Mouse (Mus musculus) neural tube, embryonic 11.5 days (tissue): ENCODE measurements around the gene Clcn2. TPM values are rescaled to one million over a fixed set of nuclear protein-coding genes. Genes with fewer than 3 reads are reported as not detected.

Experiments
- ATAC-seq: fragments of 200-750 bp; cut with Nextera tagmentation; 2 replicates; pipeline ENCODE4 v1.8.0; 2017; ENCODE audit warnings: moderate number of reproducible peaks, mild to moderate bottlenecking, moderate TSS enrichment, moderate library complexity; ENCODE audit not compliant: insufficient read depth, low FRiP score, low TSS enrichment
- DNase-seq: peaks from one replicate; pipeline ENCODE4 v3.0.0-alpha.2; 2015; ENCODE audit warnings: low spot score
- H3K27ac ChIP-seq: fragments of 300-500 bp; sonication (generic); 2 replicates; pipeline ENCODE4 v1.5.1; 2014; ENCODE audit warnings: low read depth, mild to moderate bottlenecking, low read length
- H3K27me3 ChIP-seq: fragments of 300-500 bp; sonication (generic); 2 replicates; pipeline ENCODE4 v1.6.1; 2014; ENCODE audit warnings: mild to moderate bottlenecking, low read length, mixed read lengths; ENCODE audit not compliant: control insufficient read depth, insufficient read depth
- H3K36me3 ChIP-seq: fragments of 300-500 bp; sonication (generic); 2 replicates; pipeline ENCODE4 v1.6.1; 2014; ENCODE audit warnings: mild to moderate bottlenecking, low read length, moderate library complexity, mixed read lengths; ENCODE audit not compliant: control insufficient read depth, insufficient read depth
- H3K4me1 ChIP-seq: fragments of 300-500 bp; sonication (generic); 2 replicates; pipeline ENCODE4 v1.6.1; 2014; ENCODE audit warnings: low read length, mixed read lengths; ENCODE audit not compliant: control insufficient read depth, insufficient read depth
- H3K4me2 ChIP-seq: fragments of 300-500 bp; sonication (generic); 2 replicates; pipeline ENCODE4 v1.6.1; 2014; ENCODE audit warnings: low read depth, mild to moderate bottlenecking, moderate library complexity
- H3K4me3 ChIP-seq: fragments of 300-500 bp; sonication (generic); 2 replicates; pipeline ENCODE4 v1.5.1; 2014; ENCODE audit warnings: low read depth, low read length
- H3K9ac ChIP-seq: fragments of 300-500 bp; sonication (generic); 2 replicates; pipeline ENCODE4 v1.6.1; 2014; ENCODE audit warnings: mild to moderate bottlenecking, low read length
- H3K9me3 ChIP-seq: fragments of 300-500 bp; sonication (generic); 2 replicates; pipeline ENCODE4 v1.6.1; 2016; ENCODE audit warnings: low read length; ENCODE audit not compliant: control insufficient read depth
- WGBS: fragments of 180-500 bp; shearing (Covaris S2); extraction: QIAGEN DNeasy Blood & Tissue Kit; methylation state at CpG from one replicate; pipeline ENCODE4 v1.1.7; 2014; 5-methylcytosine and 5-hydroxymethylcytosine counted together
- polyA plus RNA-seq: library from polyadenylated mRNA; unstranded; fragments of >200 nt; fragmentation: Nextera tagmentation; extraction: Ambion mirVana; gene quantifications from 2 replicates; pipeline ENCODE4 v1.2.1, GENCODE M21; 2014

Clcn2 gene
- polyA plus RNA-seq, result 22.0 and 26.4 TPM in 2 replicates

DNA sequence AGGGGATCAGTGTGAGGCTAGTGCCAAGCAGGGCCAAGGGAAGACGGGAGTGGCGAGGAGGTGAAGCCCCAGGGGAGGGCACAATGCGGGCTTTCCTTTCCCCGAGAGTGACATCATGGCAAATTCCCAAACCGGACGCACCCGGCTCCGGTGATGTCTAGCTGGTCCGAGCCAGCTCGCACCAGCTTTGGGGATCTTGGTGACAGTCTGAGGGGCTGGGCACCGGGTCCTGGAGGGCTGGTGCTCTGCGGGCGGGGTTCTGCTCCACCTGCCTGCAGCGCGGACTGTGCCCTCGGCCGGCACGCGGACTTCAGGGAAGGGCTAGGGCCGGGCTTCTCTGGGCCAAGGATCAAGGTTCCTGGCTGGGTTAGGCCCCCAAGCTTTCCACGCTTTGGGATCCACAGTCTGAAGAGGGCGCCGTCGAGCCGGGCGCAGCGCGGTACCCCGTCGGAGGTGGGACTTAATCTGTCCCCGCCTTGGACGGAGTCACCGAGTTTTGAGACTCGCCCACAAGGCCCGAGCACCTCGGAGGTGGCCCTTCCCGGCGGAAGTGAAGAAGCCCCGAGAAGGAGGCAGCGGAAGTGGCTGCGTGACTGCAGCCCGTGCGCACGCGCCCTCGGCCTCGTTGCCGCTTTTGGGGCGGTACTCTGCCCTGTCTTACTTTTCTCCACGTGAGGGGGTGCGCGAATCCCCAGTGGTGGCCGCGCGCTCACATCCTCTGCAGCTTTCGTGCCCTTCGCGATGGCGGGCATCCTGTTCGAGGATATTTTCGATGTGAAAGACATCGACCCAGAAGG is at the start of gene Clcn2, which contains the start of gene Polr2h:
TSS of gene Clcn2 (minus strand) at position 566 of the 797 bp plus-strand sequence.
TSS of gene Polr2h (plus strand) at position 485 of the 797 bp plus-strand sequence.
- H3K27ac ChIP-seq, result peak within 1 kb of the TSS; percentile 88
- peak within 1 kb of the TSS; percentile 82 for H3K9ac ChIP-seq
- WGBS, result under 1% methylated on average over 62 of the region's 62 CpGs
- ATAC-seq, result peak; percentile 64
- H3K27me3 ChIP-seq, result no peaks in the 10 kb centered on the region
- H3K9me3 ChIP-seq, result no peaks in the 10 kb centered on the region
- H3K36me3 ChIP-seq, result peaks cover 6% of the 10 kb centered on the region
- H3K4me2 ChIP-seq, result peak within 1 kb of the TSS; percentile 93
- peak within 1 kb of the TSS; percentile 63 for H3K4me3 ChIP-seq
- peak; percentile 94 for DNase-seq
- peaks cover 30% of the 10 kb centered on the region for H3K4me1 ChIP-seq

DNA sequence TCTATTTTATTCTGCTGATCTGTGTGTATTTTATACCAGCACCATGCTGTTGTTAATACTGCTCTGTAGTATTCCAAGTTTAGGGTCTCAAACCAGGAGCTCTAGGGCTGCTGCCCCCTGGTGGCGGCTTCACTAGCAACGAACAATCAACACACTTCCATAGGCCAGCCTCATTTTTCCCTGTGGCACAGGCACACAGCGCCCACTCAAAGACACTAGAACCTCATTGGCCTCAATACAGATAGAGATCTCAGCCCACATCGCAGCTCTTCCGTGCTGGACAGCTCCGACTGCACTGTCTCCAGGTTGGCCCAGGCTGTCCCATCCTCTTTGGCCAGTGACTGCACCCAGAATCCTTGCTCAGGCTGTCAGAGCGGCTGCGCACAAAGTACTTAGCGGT is 47.7 kb upstream of the Clcn2 start:
- 46% methylated on average over 9 of the region's 9 CpGs for WGBS

DNA sequence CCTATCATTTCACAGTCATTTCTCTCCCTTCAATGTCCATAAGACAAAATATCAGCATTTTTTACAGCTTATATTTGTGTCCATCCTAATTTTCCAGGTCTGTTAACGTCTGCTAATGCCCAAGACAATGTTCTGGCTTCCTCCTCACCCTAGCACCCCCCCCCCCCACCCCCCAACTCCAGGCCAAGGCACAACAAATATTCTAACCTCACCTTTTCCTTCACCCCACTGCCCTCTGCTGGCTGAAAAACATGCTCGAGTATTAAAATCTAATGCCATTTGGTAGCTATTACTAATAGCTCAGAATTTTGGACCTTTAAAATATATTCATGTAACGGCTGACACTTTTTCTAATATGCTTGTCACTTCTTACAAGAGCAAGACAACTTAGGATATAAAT is 44.1 kb upstream of the Clcn2 start:
- DNase-seq, result peak; percentile 45
- H3K27ac ChIP-seq, result no peak overlapping the region
- H3K4me1 ChIP-seq, result no peaks in the 10 kb centered on the region
- H3K4me2 ChIP-seq, result no peak overlapping the region
- no peak overlapping the region for H3K4me3 ChIP-seq
- ATAC-seq, result no peak
- no peaks in the 10 kb centered on the region for H3K36me3 ChIP-seq
- no peaks in the 10 kb centered on the region for H3K9me3 ChIP-seq
- H3K9ac ChIP-seq, result no peak overlapping the region
- H3K27me3 ChIP-seq, result no peaks in the 10 kb centered on the region
- WGBS, result 10% methylated on average over 3 of the region's 3 CpGs

More for the DNA sequence above, 47.7 kb upstream of the Clcn2 start:
- Histone ChIP-seq H3K9me3 (no peaks in the 10 kb centered on the region), H3K4me3 (no peak overlapping the region), H3K27me3 (no peaks in the 10 kb centered on the region), H3K4me1 (no peaks in the 10 kb centered on the region), H3K27ac (no peak overlapping the region), H3K36me3 (no peaks in the 10 kb centered on the region), H3K4me2 (no peak overlapping the region), H3K9ac (no peak overlapping the region)
- ATAC-seq (no peak), DNase-seq (peak; percentile 73)

DNA sequence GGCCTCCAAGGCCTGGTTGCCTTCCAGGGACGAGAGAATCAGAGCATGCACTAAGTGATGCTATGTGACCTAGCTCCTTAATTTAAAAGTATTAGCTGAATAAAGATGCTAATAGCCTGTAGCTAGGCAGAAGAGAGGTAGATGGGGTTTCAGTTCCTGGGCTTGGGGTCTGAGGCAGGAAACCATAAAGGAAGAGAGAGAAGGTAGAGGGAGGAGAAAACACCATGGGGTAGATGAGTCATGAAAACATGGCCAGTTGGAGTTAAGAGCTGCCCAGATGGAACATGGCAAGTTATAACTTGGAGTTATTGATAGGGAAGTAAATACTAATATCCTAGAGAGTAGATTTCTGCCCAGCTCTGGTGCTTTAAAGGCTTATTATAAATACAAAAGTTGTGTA is 39.8 kb upstream of the Clcn2 start:
- ATAC-seq, result no peak
- no peak for DNase-seq
- 65% methylated on average over 1 of the region's 1 CpGs for WGBS

DNA sequence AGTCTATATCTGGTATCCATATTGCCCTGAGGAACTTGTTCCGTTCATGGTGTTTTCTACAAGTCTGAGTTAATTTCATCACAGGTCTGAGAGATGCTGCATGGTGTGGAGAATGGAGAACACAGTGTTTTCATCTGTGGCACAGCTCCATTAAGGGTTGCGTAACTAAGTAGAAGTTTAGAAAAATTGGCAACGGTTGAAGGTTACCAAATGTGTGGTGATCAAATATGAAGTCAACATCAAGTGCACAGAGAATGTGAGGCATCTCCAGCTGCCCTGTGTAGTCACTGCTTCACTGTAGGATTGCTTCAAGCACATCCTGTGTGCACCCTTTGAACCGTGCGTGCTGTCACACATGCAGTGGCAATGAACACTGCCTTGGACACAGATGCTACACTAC is 38.5 kb upstream of the Clcn2 start:
- WGBS, result 96% methylated on average over 5 of the region's 5 CpGs

More for the DNA sequence above, 39.8 kb upstream of the Clcn2 start:
- Histone ChIP-seq H3K27ac (no peak overlapping the region), H3K9ac (no peak overlapping the region), H3K4me2 (no peak overlapping the region), H3K4me1 (no peaks in the 10 kb centered on the region), H3K9me3 (no peaks in the 10 kb centered on the region), H3K4me3 (no peak overlapping the region), H3K27me3 (no peaks in the 10 kb centered on the region), H3K36me3 (no peaks in the 10 kb centered on the region)

DNA sequence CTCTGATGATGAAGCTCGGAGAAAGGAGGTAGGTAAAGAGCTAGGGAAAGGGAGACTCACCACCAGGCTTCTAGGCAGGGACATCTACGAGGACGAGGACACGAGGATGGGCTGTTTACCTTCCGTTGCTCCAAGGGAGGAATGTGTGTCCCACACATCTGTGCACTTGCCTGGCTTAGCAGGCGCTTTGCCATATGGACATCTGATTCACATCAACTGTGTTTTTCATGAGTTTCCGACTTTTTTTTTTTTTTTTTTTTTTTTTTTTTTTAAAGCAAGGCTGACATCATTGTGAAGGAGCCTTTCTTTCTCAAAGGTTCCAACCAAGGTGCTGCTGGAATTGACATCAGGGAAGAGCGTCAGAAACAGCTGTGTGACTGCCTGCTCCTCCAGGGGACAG is 33.0 kb upstream of the Clcn2 start:
- Histone ChIP-seq H3K36me3 (no peaks in the 10 kb centered on the region), H3K4me2 (no peak overlapping the region), H3K4me1 (no peaks in the 10 kb centered on the region), H3K27me3 (no peaks in the 10 kb centered on the region), H3K4me3 (no peak overlapping the region), H3K9me3 (no peaks in the 10 kb centered on the region), H3K27ac (no peak overlapping the region), H3K9ac (no peak overlapping the region)
- 43% methylated on average over 8 of the region's 8 CpGs for WGBS
- DNase-seq (no peak), ATAC-seq (no peak)

More for the DNA sequence above, 38.5 kb upstream of the Clcn2 start:
- H3K9ac ChIP-seq, result no peak overlapping the region
- DNase-seq (no peak), ATAC-seq (no peak)
- no peak overlapping the region for H3K4me3 ChIP-seq
- H3K4me1 ChIP-seq, result no peaks in the 10 kb centered on the region
- H3K9me3 ChIP-seq, result no peaks in the 10 kb centered on the region
- H3K27me3 ChIP-seq, result no peaks in the 10 kb centered on the region
- no peak overlapping the region for H3K27ac ChIP-seq
- no peaks in the 10 kb centered on the region for H3K36me3 ChIP-seq
- no peak overlapping the region for H3K4me2 ChIP-seq

DNA sequence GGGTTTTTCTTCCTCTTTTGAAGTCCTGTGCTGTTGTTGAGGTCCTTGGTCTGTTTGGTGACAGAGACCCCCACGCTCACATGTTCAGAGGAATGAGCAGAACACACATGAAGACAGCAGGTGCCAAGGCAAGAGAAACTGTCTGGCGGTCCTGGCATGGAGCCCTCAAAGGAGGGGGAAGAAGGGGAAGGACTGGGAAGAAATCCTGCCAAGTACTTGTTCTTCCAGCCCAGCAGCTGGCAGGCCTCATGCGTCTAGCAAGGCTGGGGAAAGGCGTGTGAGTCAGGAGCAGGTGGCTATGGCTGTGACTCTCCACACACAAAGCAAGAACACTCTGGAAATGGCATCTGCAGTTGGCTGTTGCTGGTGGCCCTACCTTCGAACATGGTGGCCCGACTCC is 29.1 kb upstream of the Clcn2 start:
- no peak for DNase-seq
- WGBS, result 83% methylated on average over 6 of the region's 6 CpGs

DNA sequence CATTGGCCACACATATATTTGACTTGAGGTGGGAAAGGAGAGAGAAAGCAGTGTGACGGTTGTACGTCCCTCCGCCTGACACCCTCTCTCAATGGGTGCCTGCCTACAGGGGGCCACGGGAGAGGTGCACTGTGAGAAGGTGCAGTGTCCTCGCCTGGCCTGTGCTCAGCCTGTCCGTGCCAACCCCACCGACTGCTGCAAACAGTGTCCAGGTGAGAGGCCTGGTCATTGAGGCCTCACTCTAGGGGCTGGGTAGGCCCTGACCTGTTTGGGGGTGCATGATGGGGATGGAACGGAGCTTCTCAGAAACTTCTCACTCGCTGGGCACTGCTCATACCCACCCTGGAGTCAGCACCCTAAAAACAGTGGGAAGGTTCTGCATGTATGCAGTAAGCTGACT is 22.3 kb upstream of the Clcn2 start:
- 86% methylated on average over 9 of the region's 9 CpGs for WGBS
- Histone ChIP-seq H3K27ac (no peak overlapping the region), H3K9ac (no peak overlapping the region), H3K4me1 (no peaks in the 10 kb centered on the region), H3K9me3 (no peaks in the 10 kb centered on the region), H3K36me3 (no peaks in the 10 kb centered on the region), H3K4me3 (no peak overlapping the region), H3K4me2 (no peak overlapping the region), H3K27me3 (peaks cover 6% of the 10 kb centered on the region)
- ATAC-seq (no peak), DNase-seq (no peak)

More for the DNA sequence above, 29.1 kb upstream of the Clcn2 start:
- no peak for ATAC-seq
- no peaks in the 10 kb centered on the region for H3K27me3 ChIP-seq
- no peak overlapping the region for H3K9ac ChIP-seq
- no peaks in the 10 kb centered on the region for H3K4me1 ChIP-seq
- no peak overlapping the region for H3K27ac ChIP-seq
- no peaks in the 10 kb centered on the region for H3K9me3 ChIP-seq
- no peaks in the 10 kb centered on the region for H3K36me3 ChIP-seq
- H3K4me3 ChIP-seq, result no peak overlapping the region
- H3K4me2 ChIP-seq, result no peak overlapping the region

DNA sequence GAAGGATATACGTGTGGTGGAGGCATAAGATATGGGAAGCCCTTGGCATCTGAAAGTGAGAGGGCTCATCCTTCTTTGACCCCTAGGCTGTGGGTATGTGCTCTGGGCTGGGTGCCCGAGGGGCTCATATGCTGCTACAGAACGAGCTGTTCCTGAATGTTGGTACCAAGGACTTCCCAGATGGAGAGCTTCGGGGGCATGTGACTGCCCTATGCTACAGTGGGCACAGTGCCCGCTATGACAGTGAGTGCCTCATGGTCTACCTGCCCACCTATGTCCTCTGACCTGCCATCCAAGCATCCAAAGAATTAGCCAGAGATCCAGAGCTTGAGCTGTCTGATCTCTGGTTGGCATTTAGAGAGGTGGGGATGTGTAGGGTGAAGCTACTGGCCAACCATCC is 19.3 kb upstream of the Clcn2 start:
- peaks cover 9% of the 10 kb centered on the region; the same call in 1 of the 2 replicates for H3K4me1 ChIP-seq
- H3K9ac ChIP-seq, result no peak overlapping the region
- WGBS, result 91% methylated on average over 5 of the region's 5 CpGs
- no peaks in the 10 kb centered on the region for H3K9me3 ChIP-seq
- ATAC-seq, result no peak
- H3K36me3 ChIP-seq, result no peaks in the 10 kb centered on the region
- H3K4me3 ChIP-seq, result no peak overlapping the region
- H3K27ac ChIP-seq, result no peak overlapping the region
- H3K27me3 ChIP-seq, result peaks cover 21% of the 10 kb centered on the region
- H3K4me2 ChIP-seq, result no peak overlapping the region
- DNase-seq, result no peak
